Mouse (Mus musculus) right cerebral cortex, adult 18-20 months (tissue): ENCODE data around the gene Csk.

Experiments used
- DNase-seq: peaks from one replicate; pipeline ENCODE4 v3.0.0; 2022; ENCODE audit warnings: mixed read lengths

Csk gene

DNA sequence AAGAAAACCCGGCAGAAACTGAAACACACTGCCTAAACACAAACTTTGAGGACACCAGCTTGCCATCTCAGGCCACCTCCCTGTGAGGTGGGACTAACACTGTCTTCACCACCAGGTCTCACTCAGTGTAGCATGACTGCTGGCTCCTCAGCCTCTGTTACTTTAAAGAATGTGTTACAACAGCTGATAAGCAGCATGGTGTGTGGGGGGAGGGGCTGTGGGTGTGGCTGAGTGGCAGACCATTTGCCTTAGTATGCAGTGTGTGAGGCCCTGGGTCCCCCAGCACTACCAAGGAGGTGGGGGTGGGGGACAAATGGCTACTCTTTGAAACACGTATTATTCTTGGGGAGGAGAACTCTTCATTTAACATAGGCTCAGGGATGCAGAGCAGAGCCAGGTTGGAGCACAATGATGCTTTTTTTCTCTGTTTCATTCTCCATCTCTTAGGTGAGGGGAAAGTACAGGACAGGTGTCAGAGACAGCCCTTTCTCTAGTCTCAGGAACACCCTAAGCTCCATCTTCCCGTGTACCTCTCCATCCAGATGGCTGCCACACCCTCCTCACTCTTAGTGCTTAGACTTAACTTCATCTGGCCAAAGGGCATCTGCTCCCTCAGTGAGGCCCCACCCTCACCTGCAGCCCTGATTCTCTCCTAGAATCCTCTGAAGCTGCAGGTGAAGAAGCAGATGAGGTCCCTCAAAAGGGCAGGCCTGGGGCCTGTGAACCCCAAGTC lies 52.6 kb downstream of the Csk start:
- DNase-seq: no peak

- no peak for DNase-seq
These were observed 54.4 kb downstream of the Csk start for GRCm38 (mm10) chr9:57598851-57599563.

GRCm38 (mm10) chr9:57597929-57598382 lies 55.5 kb downstream of the Csk start:
- DNase-seq: no peak

DNA sequence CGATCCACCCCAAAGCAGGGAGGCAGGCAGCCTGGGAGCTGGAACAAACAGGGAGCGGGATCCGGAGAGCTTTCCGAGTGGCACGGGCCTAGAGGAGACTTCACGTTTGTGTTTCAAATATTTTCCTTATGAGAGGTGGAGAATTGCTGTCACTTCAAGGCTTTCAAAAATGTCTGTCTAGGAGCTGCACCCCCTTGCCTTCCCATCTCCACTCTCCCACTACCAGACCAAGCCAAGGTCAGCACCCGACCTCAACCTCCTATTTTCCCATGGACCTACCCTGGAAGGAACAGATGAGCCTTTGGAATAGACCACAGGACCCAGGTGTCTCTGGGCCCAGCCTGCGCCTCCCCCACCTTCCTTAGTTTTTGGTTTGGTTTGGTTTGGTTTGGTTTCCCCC lies 56.2 kb downstream of the Csk start:
- DNase-seq: no peak

DNA sequence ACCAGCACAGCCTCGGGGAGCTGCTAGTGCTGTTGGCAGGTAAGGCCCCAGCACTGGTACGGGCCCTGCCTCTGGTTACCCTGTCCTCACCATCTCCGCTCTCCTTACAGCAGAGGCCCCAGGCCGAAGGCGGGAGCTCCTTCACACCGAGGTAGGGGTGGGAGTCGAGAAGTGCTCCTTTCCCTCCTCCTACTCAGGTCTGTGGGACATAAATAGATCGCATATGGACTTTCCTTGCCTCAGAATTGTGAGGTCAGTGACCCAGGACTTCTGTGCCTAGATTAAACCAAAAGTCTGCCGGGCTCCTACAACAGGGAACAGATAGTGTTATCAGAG lies 59.3 kb downstream of the Csk start:
- DNase-seq: no peak

DNA sequence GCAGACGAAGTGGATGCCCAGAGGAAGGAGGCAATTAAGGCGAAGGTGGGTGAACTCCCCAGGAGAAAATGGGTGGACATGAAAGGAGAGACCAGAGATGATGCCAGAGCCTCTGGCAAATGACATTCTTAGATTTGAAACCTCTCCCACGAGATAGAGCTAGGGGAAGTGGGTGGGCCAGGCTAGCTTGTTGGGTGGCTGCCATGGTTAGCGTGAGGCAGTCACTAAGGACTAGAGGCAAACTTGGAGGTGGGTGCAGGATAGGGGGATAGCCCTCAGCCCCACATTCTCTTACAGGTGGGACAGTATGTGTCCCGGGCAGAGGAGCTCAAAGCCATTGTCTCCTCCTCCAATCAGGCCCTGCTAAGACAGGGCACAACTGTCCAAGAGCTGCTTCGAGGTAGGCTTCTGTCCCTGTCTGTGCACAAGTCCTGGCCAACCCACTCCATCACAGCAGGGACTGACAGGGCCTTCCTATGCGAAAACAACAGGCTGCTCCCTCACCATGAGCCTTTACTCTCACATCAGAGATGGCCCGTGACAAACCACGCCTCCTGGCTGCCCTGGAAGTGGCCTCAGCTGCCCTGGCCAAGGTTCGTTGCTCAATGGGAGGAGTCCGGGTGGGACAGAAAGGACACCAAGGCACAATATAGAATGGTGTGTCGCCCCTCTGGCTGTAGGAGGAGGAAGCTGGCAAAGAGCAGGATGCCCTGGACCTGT lies 59.8 kb downstream of the Csk start:
- no peak for DNase-seq

DNA sequence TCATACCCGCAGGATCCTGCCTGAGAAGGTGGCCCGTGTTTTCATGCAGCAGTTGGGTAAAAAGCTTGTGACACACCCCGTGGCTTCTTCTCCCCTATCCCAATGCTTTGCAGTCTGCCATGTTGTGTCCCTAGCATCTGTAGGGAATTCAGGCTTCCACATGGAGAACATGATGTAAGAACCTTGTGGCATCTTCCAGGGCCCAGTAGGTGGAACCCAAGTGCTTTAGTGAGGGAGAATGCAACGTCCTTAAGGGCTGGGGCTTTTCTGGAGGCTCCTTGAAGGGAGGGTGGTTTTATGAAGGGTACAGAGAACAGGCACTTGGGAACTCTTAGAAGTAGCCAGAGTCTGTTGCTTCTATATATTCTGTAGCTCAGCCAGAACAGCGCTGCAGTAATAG lies 62.7 kb downstream of the Csk start:
- DNase-seq: no peak

GRCm38 (mm10) chr9:57589224-57590126 lies 64.0 kb downstream of the Csk start, which contains the start of gene Ulk3:
TSS of gene Ulk3 (plus strand) at chr9:57589452.
- DNase-seq: peak; percentile 83

DNA sequence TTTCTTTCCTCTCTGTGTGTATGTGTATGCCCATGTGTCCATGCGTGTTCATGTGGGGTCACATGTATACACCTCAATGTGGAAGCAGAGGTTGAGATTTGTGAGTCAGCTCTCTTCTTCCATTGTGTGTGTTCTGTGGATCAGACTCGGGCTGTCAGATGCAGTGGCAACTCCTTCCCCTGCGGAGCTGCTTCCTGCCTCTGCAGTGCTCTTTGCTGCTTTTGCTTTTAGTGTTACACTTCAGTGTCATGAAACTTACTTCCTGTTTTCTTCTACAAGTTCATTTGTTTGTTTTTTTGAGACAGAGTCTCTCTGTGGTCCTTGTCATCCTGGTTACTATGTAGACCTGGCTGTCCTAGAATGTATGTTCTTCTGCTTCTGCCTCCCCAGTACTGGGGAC lies 68.4 kb downstream of the Csk start:
- no peak for DNase-seq

- DNase-seq: no peak
These were observed 76.1 kb downstream of the Csk start for GRCm38 (mm10) chr9:57577144-57577849.
